Mouse (Mus musculus): ENCODE measurements around the gene Gm3002.
"Not testable (repeated sequence)": the region's sequence is repeated elsewhere in the genome, so short reads cannot be mapped to it uniquely, and the experiment has no call there.

Gm3002 gene

DNA sequence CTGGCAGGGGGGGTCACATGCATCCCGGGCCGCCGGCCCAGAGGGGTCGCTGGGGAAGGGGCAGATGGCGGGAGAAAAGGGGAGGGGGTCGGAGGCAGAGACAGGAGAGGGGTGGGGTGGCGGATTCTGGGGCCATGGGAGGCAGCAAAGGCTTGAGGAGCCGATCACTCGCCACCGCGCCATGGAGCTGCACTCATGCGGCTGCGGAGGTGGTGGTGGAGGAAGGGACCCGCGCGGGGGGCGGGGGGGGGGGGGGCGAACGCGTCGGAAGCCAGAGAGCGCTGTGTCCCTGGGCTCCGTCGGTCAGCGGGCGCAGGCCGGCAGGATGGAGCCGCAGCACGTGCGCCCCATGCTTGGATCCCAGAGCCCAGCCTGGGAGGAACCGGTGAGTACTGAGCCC, at the start of gene Gm3002:
Gene Gm3002 (plus strand): TSS at position 301 of the 400 bp plus-strand sequence.
- DNase-seq (ENCODE audit: low read depth in 1 of 2, low spot score in 2 of 2): not testable (repeated sequence)

DNA sequence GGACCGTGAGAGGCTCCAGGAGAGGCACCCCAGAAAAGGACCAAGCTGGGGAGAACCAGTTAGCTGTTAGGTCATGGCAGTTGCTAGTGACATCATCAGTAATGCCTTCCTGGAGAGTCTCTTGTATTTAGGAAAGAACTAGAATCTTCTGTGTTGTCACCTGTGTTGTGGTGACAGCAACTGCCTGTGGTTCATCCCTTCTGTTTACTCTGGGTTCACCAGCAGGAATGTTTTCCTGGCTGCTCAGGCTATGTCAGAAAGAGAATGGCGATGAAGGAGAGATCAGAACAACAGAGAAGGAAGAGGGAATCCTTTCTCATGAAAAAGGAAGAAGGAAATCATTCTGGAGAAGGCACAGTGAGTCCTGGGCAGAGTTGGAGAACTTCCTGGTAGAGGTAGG, 36.1 kb downstream of the Gm3002 start, which contains the start of gene Gm3033:
Gene Gm3033 (plus strand): TSS at position 301 of the 400 bp plus-strand sequence.
- DNase-seq (ENCODE audit: low read depth in 1 of 2, low spot score in 2 of 2): not testable (repeated sequence)

DNA sequence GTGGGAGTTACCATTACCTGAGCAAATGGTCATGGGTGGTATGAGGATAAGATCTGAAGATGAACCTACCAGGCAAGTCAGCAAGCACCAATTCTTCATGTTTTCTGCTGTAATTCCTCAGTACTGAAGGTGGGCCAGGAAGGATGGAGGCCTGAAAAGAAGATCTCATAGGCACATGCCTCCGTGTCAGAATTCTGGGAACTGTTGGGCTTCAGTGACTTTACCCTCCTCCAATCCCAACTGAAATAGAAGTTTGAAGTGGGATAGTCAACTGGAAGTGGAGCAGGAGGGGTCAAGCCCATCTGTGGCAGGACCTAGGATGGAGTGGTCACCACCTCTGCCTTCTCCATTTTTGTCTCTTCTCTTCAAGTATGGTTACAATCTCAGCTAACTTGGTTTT, 74.0 kb downstream of the Gm3002 start, which contains the start of gene Gm2916:
Gene Gm2916 (plus strand): TSS at position 301 of the 400 bp plus-strand sequence.
- DNase-seq (ENCODE audit: low read depth in 1 of 2, low spot score in 2 of 2): not testable (repeated sequence)

DNA sequence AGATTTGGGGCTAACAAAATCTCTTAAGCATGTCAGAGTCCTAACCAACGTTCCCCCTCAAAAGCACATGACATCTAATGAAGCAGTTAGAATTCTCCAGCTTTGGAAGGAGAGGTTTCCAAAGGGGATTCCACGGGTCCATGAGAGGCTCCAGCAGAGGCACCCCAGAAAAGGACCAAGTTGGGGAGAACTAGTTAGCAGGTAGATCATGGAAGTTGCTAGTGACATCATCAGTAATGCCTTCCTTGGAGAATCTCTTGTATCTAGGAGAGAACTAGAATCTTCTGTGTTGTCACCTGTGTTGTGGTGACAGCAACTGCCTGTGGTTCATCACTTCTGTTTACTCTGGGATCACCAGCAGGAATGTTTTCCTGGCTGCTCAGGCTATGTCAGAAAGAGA, 121.6 kb downstream of the Gm3002 start, which contains the start of gene Gm3029:
Gene Gm3029 (plus strand): TSS at position 301 of the 400 bp plus-strand sequence.
- DNase-seq (ENCODE audit: low read depth in 1 of 2, low spot score in 2 of 2): not testable (repeated sequence)

DNA sequence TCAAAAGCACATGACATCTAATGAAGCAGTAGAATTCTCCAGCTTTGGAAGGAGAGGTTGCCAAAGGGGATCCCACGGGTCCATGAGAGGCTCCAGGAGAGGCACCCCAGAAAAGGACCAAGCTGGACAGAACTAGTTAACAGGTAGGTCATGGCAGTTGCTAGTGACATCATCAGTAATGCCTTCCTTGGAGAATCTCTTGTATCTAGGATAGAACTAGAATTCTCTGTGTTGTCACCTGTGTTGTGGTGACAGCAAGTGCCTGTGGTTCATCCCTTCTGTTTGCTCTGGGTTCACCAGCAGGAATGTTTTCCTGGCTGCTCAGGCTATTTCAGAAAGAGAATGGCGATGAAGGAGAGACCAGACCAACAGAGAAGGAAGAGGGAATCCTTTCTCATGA, 153.4 kb downstream of the Gm3002 start, which contains the start of gene Gm3095:
Gene Gm3095 (plus strand): TSS at position 301 of the 400 bp plus-strand sequence.
- not testable (repeated sequence) for DNase-seq (ENCODE audit: low read depth in 1 of 2, low spot score in 2 of 2)

DNA sequence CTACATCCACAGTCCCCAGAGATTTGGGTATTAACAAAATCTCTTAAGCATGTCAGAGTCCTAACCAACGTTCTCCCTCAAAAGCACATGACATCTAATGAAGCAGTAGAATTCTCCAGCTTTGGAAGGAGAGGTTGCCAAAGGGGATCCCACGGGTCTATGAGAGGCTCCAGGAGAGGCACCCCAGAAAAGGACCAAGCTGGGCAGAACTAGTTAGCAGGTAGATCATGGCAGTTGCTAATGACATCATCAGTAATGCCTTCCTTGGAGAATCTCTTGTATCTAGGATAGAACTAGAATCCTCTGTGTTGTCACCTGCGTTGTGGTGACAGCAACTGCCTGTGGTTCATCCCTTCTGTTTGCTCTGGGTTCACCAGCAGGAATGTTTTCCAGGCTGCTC, 188.2 kb downstream of the Gm3002 start, which contains the start of gene Gm3099:
Gene Gm3099 (plus strand): TSS at position 301 of the 400 bp plus-strand sequence.
- not testable (repeated sequence) for DNase-seq (ENCODE audit: low read depth in 1 of 2, low spot score in 2 of 2)

All from monocyte, adult 2 months (primary cell).